Mouse (Mus musculus) c-Kit-negative CD71-positive TER-119-positive erythroid progenitor cells, embryonic 14.5 days (primary cell): Measurements from ENCODE around the gene Pts.

Source experiments
- DNase-seq: peaks from one replicate; pipeline ENCODE4 v3.0.0-alpha.2; 2013; ENCODE audit warnings: low read depth, low spot score

Gene Pts

GRCm38 (mm10) chr9:50528293-50528892 lies at the start of gene Pts:
Gene Pts, minus strand, starts transcription at chr9:50528724.
- DNase-seq: peak; percentile 94

GRCm38 (mm10) chr9:50569599-50570525 lies 41.3 kb upstream of the Pts start:
- no peak for DNase-seq

GRCm38 (mm10) chr9:50567881-50568280 lies 39.4 kb upstream of the Pts start:
- no peak for DNase-seq

GRCm38 (mm10) chr9:50567372-50567771 lies 38.8 kb upstream of the Pts start:
- DNase-seq: no peak

- DNase-seq: no peak
Observed at GRCm38 (mm10) chr9:50565940-50566339, 37.4 kb upstream of the Pts start.

- DNase-seq: no peak
Observed at GRCm38 (mm10) chr9:50565173-50565572, 36.6 kb upstream of the Pts start.

- no peak for DNase-seq
Observed at GRCm38 (mm10) chr9:50561918-50562360, 33.4 kb upstream of the Pts start.

- no peak for DNase-seq
Observed at GRCm38 (mm10) chr9:50561145-50561917, 32.8 kb upstream of the Pts start, which contains the start of gene Tex12. Gene Tex12, minus strand, starts transcription at chr9:50561325.

- no peak for DNase-seq
Observed at GRCm38 (mm10) chr9:50555094-50555446, 26.5 kb upstream of the Pts start, which contains the start of gene Bco2. Gene Bco2, minus strand, starts transcription at chr9:50555181.

GRCm38 (mm10) chr9:50554241-50555093 lies 25.9 kb upstream of the Pts start, which contains the start of gene Il18:
Gene Il18, plus strand, starts transcription at chr9:50554827.
- DNase-seq: no peak

- no peak for DNase-seq
Observed at GRCm38 (mm10) chr9:50553547-50553946, 25.0 kb upstream of the Pts start.

- DNase-seq: no peak
Observed at GRCm38 (mm10) chr9:50552206-50552605, 23.7 kb upstream of the Pts start.

GRCm38 (mm10) chr9:50548936-50549335 lies 20.4 kb upstream of the Pts start:
- DNase-seq: no peak

- no peak for DNase-seq
Observed at GRCm38 (mm10) chr9:50547859-50548478, 19.4 kb upstream of the Pts start.

- DNase-seq: no peak
Observed at GRCm38 (mm10) chr9:50542401-50542800, 13.9 kb upstream of the Pts start.

GRCm38 (mm10) chr9:50540170-50540569 lies 11.6 kb upstream of the Pts start:
- DNase-seq: no peak

- no peak for DNase-seq
Observed at GRCm38 (mm10) chr9:50537295-50537694, 8.8 kb upstream of the Pts start.

GRCm38 (mm10) chr9:50536603-50537135 lies 8.1 kb upstream of the Pts start:
- no peak for DNase-seq

- DNase-seq: no peak
Observed at GRCm38 (mm10) chr9:50535930-50536329, 7.4 kb upstream of the Pts start.

GRCm38 (mm10) chr9:50533791-50534190 lies 5.3 kb upstream of the Pts start:
- no peak for DNase-seq
